Mouse (Mus musculus): ENCODE data around the gene Pde4d.

Pde4d gene

DNA sequence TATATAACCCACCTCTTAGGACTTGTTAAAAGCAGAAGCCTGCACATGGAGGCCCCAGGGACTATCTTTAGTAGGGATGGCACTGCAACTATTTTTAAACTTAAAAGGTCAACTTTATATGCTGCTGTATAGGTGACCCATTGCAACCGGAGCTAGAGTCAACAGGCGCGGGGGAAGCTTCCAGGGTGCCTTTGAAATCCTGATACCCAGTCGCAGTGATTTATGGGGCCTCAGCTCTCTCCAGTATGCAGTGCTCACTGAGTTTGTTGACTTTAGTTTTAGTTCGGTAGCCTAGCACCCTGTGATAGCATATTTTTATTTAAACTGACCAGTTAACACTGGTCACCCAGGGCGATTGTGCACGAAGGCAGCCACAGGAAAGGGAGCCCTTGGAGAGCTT lies 1465.8 kb downstream of the Pde4d start:
- DNase-seq = no peak

DNA sequence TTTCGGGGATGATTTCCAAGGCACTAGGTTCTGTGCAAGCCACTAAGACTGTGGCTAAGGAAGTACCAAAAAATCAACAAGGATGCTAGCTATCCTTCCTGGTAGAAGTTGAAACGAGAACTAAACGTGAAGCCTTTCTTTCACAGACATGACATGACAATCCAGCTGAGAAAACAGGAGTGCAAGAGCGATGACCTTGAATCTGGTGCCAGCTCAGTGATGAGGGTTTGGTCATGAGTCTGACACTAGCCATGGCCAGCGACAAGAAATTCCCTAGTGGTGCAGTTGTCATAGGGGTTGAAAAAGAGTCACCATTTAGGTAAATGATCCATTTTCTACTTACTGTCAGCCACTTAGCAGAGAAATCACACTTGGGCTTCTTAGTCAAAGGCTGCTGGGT lies 1466.2 kb downstream of the Pde4d start:
- DNase-seq = no peak

DNA sequence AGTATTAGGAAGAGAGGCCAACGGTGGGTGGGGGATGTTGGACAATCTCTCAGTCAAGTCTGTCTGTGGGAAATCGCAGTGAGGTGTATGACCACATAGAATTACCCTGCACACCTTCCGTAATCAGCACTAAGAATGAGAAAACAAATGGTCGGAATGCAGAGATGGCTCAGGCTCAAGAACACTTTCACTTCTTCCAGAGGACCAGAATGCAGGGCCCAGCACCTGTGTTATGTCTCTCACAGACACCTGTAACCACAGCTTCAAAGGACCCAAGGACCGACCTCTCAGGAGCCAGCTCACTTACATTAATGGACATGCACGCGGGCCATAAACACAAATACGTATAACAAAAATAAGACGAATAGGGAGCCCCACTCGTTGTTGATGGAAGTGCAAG lies 1467.8 kb downstream of the Pde4d start:
- DNase-seq = no peak

DNA sequence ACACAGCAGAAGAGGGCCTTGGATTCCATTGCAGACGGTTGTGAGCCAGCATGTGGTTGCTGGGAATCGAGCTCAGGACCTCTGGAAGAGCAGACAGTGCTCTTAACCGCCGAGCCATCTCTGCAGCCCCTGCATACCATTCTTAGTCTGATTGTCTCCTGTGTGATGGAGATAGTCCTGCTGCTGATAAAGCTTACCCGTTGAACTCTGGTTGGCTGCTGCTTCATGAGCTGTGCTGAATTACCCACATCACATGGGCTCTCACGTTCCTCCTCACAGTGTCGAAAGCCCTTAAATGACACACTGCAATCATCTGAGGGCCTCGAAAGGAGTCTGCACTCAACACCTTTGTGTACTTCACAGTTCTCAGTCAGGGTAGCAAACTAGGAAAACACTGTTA lies 1468.9 kb downstream of the Pde4d start:
- no peak for DNase-seq

DNA sequence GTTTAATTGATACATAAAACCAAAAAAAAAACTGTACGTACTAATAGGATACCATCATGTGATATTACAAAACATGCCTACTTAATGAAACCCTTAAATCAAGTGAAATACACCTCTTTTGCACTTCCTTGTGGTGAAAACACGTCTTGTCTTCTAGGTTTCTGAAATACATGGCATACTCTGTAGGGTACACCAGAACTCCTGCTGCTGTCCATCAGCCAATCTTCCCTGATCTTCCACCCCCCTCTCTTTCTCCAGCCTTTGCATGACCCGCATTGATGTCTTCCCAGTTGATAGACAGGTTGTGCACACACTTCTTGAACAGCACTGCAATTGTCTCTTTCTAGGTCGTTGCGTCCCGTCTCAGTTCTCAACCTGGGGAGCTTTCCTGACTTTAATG lies 1470.5 kb downstream of the Pde4d start:
- no peak for DNase-seq

DNA sequence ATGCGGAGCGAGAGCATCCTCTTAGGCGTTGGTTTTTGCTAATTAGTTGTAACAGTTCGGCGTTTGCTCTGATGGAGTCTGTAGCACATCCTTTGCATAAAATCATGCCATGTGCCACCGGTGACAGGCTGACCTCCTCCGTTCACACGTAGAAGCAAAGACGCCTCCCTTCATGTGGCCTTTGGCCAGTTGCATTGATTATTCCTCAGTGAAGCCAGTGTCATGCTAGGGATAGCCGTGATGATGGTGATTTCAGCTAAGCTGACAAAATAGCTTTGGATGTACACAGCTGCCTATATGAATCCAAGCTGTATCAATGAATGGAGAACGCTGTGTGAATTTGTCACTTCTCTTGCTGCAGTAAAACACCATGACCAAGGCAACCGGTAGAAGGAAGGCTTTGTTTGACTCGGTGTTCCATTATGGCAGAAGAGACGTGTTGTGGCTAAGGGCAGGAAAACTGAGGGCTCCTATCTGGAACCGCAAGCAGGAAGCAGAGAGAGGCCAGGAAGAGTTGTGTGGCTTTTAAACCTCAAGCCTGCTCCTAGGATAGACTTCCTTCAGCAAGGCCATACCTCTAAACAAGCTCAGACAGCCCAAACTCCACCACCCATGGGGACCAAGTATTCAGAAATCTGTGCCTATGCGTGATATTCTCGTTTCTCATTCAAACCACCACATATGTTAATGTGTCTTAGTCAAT lies 1471.7 kb downstream of the Pde4d start:
- no peak for DNase-seq

DNA sequence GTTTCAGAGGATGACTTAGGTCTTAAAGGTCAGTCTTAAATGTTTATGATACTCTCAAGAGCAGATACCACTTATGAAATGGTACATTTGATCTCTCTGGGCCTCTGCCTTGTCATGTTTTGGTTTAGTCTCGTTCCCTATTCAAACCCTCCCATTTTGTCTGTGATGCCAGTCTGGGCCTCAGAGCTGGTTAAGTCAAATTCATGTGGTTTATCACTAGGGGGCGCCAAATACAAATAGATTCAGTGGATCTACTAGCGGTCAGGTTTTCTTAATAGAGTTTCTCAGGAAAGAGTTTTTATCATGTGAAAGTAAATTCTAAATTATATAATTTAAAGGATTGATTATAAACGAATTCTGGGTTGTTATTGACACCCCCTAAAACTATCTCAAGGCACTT lies 1472.5 kb downstream of the Pde4d start:
- DNase-seq = no peak

DNA sequence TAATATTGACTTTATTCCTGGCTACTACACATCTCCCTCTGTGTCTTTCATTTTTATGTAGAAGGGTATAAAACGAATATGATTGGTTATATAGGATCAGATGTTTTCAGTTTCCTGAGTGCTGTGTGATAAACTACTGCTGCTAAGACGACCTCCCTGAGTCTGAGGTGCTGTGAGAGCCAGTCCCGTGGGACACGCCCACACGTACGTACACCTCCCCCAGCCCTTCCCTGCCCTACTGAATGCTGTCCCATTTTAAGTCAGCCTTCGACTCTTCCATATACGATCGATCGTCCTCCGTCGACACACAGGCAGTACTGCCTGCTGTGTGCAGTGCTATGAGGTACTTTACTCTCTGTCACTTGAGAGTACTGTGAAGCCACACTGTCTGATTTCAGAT lies 1473.0 kb downstream of the Pde4d start:
- DNase-seq = no peak

DNA sequence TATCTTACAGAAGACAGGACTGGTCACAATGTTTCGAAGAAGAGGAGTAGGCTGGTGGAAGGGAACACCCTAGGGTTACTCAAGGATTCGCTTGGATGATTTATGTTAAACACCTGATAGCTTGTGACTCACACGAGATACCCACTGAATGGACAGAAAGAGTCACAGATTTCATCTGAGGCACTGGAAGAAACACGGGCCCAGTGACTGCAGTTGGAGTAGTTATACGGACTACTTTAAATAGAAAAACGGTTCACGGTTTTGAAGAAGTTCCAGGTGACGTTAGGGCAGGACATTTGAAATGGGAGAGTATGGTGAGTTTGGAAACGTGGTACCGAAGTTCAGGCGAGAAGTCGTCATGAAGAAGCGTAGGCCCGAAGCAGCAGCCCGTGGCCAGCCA lies 1475.0 kb downstream of the Pde4d start:
- no peak for DNase-seq

DNA sequence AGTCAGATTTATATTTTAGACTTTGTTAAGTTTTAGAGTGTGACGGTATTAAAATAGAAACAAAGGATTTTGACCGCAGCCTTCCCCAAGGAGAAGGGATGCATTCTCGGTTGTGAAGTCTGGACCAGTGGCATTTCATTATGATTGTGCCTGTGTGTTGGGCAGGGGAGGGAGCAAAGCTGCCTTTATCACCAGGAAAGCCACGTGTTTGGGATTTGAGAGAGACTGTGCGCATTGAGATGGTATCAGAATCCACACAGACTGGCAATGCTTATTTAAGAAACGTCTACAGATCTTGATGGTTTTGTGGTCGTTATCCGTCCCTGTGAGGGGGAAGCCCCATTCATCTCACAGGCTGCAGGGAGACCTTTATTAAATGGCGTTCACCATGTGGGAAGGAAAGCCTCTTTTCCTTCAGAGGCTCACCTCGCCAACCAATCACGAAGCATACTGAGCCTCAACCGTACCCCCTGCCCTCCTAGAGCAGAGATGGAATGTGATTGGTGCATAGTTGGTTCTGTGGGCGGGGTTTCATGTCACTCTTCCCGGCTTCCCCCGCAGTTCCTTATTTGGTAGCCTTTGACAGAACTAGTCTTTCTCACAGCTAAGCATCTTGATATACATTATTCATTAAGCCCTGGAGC lies 1476.7 kb downstream of the Pde4d start:
- no peak for DNase-seq

DNA sequence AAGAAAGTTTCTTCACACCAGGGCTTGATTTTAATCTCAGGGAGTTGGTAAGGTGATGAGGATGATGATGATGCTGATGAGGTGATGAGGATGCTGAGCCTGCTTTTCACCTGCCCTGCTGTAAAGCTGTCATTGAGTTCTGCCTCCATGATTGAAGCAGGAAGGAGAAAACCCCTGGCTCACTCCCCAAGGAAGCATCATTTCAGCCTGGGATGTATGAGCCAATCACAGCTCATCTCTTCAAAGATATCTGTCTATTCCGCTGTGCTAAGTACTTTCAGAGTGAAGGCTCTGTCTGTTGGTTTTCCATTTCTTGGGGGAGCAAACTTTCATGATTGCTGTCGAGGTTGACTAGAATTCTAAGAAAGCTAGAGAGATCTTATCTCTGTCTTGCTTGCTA lies 1478.0 kb downstream of the Pde4d start:
- DNase-seq = no peak

DNA sequence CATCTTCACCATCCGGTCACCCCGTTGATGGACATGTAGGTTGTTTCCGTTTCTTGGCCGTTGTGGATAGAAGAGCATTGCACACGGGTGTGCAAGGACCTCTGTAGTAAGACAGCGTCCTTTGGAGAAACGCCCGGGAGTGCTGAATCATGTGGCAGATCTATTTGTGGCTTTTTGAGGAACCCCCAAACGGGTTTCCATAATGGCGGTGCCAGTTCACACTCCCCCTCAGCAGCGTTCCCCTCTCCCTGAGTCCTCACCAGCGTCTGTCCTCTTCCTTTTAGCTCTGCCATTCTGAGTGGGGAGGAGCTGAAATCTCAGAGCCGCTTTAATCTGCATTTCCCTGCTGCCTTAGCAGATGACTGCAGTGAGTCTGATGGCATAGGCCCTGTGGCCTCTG lies 1482.9 kb downstream of the Pde4d start:
- no peak for DNase-seq

DNA sequence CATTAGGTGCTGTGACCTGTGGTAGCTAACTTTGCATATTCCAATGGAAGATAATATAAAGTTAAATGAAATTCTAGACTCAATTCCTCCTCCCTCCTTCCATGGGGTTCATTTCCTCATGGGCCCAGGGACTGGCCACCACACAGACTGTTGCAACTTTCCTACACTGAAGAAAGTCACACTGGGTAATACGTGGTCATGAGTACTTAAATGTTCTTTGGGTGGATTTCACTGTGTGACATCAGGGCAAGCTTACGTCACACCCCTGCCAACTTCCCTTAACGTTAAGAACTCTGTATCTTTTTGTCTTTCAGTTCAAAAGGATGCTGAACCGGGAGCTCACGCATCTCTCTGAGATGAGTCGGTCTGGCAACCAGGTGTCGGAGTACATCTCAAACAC lies 1483.8 kb downstream of the Pde4d start:
- DNase-seq = no peak

DNA sequence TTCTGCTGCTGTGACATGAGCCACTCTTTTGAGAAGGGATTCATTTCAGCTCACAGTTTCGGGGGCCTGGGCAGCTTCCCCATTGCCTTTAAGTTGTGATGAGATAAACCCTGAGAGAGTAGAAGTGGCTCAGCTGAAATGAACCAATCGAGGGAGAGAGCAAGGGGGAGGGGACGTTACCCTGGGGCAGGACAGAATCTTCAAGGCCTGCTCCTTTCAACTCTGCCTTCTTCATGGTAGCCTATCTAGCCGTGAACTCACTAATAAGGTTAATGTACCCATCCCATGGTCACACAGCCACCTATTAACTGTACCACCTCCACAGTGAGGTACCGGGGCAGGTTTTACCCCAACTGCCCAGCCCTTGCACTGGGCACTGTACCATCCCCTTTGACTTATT lies 1487.1 kb downstream of the Pde4d start:
- no peak for DNase-seq

DNA sequence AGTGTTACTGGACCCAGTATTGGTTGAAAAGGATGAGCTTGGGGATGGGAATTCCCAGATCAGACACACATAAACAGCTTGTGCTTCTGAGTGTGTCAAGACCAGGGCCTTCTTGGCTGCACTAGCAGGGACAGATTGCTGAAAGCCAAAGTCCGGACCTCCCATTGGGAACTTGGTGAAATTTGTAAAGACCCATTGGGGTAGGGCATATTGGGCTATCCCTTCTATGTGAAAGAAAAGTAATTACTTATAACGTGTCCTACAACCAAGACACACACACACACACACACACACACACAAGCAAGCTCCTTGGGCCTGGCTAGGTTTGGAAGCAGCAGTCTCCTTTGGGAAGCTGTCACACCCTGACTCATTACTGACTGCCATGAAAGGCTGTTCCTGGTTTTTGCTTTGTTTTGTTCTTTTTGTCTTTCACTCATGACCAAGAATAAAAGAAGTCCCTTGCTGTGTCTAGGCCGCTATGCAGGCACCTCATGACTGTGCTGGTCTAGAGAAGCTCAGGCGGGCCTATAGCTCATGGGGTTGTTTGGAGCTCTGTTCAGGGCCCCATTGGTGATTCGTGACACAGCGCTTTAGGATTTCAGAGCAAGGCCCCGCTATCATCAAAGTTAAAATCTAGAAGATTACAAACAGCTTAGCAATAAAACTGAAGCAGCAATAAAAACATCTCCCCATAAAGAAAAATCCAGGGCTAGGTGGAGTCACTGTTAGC lies 1495.2 kb downstream of the Pde4d start:
- no peak for DNase-seq

DNA sequence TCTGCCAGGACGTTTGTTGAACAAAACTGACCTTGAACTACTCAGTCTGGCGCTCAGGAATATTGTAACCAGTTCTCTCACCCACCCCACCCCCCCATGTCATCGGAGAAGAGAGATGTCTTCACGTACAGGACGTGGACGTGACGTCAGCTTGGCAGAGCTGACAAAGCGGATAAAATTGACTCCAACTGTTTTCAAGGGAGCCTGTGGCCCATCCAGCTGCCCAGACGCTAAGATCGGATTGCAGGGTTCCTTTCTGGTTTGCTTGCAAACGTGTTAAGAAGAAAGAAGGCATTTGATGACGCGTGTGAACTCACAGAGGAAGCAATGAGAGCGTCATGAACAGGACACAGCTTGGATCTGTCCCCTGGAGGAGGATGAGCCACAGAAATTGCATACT lies 1501.7 kb downstream of the Pde4d start:
- DNase-seq = no peak

DNA sequence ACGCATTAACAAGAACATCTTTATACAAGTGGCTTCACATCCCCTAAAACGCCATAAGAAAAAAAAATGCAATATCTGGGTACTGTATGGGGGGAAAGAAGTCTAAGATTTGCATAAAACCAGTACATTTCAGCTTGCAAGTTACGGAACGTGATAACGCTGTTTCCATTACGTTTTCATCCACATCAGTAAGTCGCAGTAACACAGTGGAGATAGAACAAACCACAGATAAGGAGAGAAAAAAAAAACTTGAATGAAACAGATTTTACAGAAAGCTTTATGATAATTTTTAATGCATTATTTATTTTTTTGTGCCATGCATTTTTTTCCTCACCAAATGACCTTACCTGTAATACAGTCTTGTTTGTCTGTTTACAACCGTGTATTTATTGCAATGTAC lies 1504.4 kb downstream of the Pde4d start:
- no peak for DNase-seq

DNA sequence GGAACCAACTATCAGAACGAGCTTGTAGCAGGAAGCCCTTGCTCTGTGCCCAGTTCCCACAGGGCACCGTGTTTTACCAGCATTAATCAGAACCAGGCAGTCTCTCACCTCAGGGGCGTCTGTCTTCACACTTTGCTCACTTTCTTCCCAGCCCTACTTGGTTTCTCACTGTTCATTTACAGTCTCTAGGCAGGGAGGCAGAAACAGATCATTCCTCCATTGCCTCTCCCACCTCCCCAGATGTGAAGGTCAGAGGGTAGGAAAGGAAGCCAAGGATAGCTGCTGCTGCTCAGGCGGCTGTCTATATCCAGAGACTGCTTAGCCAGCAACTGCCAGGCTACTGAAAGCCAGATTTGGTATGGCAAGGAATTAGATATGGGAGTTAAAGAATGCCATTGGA lies 1508.2 kb downstream of the Pde4d start:
- DNase-seq = no peak

DNA sequence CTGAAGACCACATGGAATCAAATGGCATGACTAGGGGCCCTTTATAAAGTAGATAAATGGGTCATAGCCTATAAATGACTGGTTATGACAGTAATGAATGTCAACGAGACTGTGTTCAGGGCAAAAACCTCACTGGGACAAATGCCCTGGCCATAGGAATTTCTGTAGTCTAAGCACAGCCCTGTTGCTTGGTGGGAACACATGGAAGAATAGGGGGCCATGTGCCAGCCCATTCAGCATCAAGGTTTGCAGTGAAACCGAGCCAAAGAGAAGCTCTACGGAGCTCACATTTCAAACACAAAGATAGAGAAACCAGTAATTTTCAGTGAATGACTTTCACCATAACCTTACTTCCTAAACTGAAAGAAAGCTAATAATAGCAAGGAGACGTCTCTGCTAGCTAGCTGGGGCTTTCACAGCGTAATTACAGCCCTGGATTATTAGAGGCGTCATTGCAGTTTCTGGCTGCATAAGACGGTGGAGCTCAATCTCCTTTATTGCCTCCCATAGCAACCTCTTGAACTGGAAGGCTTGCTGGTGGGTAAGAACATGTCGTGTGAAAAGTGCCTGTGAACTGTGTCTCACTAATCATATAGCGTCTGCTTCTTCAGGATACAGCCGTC lies 1533.2 kb downstream of the Pde4d start:
- no peak for DNase-seq

DNA sequence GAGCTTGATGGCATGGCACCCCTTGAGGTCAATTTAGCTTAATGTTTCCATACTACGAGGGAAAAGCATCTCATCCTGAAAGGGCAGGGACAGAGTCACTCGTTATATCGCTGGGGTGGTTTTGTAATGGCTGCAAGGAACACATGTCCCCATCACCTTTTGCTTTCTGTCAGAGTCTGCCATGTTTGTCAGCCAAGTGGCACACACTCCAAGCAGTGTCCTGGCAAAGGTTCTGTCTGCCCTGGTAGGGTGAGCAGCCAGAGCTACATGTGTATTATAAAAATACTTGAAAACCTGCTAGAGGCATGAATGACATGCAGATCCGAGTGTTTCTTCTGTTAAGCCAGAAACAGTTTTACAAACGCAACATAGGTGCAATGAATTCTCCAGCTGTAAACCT lies 1535.7 kb downstream of the Pde4d start:
- DNase-seq = no peak

DNA sequence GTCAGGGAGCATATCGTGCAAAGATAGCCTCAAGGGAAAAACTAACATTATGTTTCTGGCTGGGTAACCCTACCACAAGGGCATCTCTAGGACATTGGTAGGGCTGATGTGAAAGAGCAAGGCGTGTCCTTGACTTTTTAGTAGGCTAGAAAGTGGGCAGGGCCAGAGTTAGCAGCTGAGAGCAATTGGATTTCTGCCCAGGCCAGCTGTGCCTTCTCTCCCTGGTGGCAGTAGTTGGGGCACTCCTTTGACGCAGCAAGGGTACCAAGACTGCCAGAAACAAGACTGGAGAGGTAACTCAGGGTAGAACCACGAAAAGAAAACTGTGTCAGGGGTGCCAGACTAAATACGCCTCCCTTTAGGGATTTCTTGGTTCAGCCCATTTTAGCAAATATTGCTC lies 1536.1 kb downstream of the Pde4d start:
- no peak for DNase-seq

DNA sequence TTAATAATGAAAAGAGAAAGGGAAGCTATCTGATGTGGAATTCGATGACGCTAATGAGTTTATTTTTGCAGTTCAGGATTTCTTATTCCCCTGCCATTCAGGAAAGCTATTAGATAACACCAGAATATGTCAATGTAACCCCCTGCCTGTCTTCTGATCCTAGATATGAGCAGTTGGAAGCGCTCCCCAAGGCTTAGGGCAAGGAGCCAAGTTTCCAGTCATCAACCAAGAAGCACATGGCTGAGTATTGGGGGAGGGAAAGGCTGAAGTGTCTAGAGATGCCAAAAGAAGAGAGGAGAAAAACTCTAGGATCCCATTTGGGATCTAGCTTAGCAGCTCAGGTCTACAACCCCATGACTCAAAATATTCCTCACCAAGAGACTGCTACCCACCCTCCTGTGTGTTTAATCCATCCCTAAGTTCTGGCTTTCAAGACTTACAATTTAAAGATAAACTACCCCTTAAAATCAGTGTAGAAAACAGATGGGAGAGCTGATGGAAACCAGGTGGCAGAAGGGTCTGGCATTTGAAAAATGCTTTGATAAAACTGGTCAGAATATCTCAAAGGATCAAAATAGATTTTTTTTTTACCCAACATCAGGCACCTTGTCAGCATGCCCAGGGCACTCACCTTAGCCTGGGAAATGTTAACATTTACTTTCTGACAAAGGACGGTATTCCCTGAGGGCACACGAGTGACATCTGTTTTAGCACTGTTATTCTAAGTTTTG lies 1543.2 kb downstream of the Pde4d start:
- no peak for DNase-seq

DNA sequence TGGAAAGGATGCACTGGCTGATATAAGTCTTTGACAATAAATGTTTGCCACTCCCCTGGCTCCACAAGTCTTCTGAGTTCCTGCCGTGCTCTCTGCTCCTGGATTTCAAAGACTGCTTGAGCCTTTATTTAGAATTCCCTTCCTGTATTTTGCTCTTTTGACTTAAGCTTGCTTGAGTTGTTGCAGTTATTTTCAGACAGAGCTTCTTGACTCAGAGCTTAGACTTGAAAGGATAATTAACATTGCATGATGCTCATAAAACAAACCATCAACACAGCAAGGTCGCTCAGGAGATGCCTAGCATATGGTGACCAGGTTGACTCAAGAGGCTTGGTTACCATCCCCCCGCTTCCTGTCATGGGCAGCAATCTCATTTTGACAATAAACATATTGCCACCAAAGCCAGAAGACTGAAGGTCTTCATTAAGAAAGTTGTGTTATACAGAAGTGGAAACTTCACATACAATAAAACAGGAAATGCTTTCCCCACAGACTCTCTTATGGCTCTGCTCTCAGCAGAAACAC lies 1544.6 kb downstream of the Pde4d start:
- no peak for DNase-seq
